Mouse (Mus musculus) adrenal gland, postnatal 36 days (tissue): Measurements from ENCODE around the gene Klhl10. TPM values are rescaled to one million over a fixed set of nuclear protein-coding genes. Genes with fewer than 3 reads are reported as not detected.

Experiments used
- DNase-seq, 2 experiments: peaks; one replicate each; pipeline ENCODE4 v3.0.0; 2021; ENCODE audit warnings: mixed read lengths in 1 of 2
- microRNA-seq: library from miRNA; unstranded; fragments of <30 nt; microRNA quantifications from one replicate; pipeline ENCODE4 v1.2.0, GENCODE M21; 2021
- total RNA-seq, 2 experiments: library from RNA; stranded (reverse); gene quantifications; 2 replicates each; pipeline ENCODE4 v1.2.3; 2021

The Klhl10 gene
- total RNA-seq, 2 experiments from 2014 or later: 0.63 to 1.2 TPM

DNA sequence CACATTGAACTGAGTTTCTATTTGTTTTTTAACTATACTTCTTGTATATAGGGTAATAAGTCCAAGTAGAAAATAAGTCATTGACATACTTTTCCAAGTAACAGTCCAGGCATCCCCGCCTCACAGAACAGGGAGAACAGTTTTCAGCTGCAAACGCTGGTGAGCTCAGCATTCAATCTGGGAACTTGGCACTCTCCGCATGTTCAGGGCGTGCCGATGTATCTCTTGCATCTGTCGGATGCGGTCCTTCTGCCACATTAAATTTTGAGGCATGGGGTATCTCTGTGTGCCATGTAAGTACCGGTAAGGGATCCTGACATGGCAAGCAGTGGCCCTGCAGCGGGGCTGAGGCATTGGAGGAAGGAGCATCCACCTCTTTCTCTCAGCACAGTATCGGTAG lies 21.0 kb downstream of the Klhl10 start:
- no peak for DNase-seq

DNA sequence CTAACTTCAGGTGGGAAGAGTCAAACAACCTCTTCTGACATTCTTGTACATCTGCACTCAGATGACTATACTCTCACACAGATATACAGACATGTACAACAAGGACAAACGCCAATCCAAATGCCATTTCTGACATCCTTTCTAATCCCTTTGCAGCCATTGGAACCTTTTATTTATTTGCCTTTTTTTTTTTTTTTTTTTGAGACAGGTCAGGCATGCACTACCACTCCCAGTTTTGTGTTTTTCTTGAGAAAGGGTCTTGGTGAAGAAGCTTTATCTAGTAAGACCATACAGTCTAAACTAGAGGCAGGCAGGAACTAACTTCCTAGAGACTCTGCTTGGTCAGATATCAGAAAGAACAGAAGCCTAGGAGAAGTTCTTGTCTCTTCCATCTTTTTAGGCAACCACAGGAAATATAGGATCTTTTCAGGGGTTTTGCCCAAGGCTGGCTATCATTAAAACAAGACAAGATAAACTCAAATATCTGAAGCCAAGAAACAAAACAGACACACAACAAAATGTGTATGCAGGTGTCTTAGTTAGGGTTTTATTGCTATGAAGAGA lies 23.6 kb downstream of the Klhl10 start:
- no peak for DNase-seq

DNA sequence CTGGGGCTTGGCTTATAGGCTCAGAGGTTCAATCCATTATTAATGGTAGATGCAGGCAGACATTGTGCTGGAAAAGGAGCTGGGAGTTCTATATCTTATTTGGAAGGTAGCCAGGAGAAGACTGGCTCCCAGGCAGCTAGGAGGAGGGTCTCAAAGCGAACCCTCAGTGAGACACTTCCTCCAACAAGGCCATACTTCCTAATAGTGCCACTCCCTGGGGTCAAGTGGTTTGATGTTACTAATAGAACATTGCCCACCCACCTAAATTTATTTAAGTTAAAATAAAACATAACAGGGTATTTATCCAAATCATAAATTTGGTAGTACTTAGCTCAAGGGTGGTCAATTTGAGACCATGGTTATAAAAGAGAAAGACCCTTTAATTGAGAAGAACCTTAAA lies 24.1 kb downstream of the Klhl10 start:
- no peak for DNase-seq

DNA sequence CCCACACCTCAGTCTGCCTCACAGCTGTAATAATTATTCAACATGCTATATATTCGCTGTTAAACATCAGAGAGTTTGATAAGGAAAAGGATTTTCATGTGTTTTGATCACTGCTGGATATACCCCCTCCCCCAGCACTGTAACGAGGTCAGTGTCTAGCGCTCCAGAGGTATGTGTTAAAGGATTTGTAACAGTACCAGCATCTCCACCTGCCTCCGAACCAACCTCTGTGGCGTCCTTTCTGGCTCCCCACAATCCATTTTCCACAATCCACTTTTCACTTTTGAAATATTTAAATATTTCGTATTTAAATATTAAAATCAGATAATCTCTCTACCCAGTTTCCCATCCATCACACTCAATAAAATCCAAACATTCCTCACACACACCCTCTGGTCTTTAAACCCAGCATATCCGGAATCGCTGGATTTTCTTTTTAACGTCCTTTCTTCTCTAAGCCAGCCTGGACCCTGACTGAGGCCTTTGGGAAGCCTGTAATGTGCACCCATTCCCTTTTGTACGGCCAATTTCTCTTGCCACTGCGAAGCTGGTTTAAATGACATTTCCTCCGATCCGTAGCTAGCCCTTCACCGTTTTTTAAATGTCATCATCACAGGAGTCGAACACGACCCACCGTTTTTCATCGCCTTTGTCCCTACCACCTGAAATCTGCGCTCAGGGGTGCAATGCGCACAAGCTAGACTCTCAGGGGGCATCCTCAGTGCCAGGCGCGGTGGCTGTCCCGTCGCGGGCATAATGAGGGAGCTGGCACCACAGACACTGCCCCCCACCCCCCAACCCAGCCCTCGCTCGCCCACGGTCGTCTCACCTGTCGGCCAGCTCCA lies 29.9 kb downstream of the Klhl10 start:
- no peak for DNase-seq

DNA sequence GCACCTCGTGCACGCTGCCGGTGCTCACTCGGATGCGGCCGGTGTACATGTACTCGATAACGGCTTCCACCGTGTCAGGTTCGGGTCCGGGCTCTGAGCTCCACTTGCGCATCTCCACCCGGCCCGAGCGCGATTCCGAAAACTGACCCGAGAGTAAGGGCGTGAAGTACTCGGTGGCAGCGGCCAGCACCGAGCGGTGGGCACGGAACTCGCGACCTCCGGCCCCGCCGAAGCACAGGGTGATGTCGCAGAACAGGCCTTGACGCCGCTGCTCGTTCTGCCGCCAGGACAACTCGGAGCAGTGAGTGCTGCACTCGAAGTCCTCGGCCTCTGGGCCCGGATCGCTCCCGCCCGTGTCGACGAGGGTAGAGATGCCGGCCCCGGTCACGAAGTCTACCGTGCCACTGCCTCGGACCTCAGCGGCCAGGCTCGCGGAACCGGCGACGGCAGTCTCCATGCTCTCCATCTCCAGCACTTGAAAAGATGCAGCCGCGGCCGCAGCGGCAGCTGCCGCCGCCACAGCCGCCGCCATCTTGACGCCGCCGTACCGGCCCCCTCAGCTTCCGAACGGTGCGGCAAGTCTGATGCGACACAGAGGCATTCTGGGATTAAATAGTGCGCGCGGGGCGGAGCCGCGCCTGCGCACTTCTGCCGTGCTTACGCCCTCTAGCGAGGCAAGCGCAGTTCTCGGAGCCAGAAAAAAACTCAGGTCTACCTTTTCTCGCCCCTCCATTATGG lies 30.6 kb downstream of the Klhl10 start, which contains the start of gene Klhl11:
Gene Klhl11 (minus strand): TSS at position 545 of the 738 bp plus-strand sequence.
- DNase-seq: peak; percentile 92 to 93

DNA sequence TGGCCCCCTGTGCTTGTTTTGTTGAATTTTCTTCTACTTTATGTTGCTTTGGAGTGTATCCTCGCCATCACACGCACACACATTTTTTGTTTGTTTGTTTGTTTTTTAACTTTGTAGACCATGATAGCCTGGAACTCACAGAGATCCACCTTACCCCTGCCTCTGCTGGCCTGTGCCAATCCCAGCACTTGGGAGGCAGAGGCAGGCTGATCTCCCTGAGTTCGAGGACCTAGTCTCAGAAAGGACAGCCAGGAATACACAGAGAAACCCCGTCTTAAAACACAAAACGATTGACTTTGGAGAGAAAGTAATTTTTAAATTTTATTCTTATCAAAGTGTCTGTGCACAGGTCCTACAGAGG lies 31.2 kb downstream of the Klhl10 start:
- DNase-seq: no peak

DNA sequence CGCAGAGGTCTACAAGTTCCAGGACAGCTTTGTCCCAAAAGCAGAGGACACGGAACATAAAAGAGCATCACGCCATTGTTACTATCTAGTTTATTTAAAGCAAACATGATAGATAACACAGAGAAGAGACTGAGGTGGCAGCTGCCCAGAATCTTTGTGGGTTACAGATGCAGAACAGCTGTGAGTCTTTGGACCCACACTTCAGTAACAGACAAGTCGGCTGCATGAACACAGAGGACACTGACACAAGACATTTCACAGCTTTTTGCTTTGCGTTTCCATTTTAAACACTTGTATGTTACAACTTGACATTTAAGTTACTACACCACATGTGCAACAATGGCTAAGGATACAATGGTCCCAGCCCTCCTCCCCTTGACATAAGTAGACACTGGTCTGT lies 34.6 kb downstream of the Klhl10 start:
- no peak for DNase-seq

DNA sequence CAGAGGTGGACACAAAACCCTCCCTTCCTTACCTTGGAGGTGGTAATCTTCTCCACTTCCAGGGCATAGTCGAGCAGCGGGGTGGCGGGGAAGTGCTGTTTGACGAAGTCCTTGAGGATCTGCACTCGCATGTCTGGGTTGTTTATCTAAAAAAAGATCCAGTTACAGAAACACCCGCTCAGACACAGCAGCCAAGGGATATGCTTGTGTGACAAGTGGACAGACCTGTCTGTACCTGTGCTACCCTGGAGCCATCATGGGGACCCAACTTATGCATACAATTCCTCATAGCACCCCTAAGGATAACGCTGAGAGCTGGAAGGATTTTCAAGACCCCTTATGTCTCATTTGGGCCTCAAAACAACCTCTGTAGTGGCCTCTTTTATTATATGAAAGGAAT lies 37.4 kb downstream of the Klhl10 start:
- DNase-seq: no peak

DNA sequence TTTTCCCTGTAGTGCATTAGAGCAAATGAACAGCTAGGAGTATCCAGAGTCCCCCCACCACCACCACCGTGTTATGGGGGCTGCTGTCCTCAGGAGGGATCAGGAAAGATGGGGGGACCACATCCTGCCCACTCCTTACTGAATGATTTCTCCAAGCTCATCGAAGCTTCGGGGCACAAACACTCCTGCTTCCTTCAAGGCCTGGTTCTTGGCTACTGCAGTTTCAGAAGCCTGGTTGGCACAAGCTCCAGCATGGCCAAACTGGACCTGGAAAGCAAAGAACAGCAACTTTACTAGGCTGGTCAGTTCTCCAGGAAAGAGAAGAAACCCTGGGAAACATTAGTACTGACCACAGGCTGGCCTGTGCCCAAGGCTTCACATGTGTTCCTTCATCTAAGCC lies 42.7 kb downstream of the Klhl10 start:
- DNase-seq: no peak

DNA sequence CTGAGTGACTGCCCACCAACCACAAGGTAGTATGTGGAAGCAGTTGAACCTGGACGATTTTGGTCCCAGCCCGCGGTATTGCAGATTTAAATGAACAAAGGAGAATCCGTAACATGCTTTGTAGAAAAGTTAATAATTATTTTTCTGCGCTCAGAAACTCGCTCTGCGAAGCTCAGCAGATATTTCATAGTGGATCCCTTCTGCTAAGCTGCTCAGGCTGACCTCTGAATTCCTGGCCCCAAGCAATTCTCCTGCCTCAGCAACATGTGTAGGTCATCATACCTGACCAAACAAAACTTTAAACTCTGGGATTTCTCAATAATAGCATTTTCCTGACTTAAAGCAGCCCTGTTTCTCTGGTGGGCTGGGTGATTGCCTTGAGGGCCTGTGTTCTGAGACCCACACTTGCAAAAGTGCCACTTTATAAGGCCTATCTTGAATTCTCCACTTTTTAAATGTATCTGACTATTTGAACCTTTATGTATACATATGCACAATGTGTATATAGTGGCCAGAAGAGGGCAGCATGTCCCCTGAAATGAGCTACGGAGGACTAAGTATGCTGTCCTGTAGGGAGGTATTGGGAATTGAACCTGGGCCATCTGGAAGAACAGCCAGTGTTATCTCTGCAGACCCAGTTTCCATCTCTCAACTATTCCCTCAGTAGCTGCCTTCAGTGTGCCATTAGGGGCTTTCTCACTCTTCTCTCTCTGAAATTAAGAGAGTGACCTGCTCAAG lies 44.3 kb downstream of the Klhl10 start:
- peak in 1 of 2 experiments; percentile 57 for DNase-seq

DNA sequence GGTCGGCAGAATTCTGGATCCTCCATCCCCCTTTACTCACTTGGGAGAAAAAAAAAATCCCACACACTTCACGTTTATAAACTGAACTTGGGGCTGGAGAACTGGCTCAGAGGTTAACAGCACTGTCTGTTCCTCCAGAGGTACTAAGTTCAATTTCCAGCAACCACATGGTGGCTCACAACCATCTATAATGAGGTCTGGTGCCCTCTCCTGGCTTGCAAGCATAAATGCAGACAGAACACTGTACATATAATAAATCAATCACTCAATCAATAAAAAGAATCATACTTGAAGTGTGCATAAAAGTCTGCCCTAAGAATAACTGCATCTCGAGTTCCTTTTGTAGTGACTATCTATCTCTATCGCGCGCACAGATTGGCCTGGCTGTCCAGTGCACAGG lies 49.2 kb downstream of the Klhl10 start:
- no peak for DNase-seq

DNA sequence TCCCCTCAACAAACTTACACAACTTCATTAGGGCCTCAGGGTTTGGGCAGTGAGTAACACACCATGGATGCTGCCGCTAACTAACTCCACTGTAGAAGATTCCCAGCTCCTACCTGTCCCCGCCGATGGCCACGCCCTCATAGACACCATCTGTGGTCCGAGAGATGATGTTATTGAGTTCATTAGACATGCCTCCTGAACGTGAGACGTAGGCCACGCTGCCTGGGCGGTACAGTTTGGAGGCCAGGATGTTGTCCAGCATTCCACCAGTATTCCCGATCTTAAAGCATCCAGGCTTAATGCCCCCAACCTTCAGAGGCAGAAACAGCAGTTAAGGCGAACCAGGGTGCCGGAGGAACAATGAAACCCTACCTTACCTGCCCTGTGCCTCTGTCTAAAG lies 52.1 kb downstream of the Klhl10 start:
- no peak for DNase-seq

DNA sequence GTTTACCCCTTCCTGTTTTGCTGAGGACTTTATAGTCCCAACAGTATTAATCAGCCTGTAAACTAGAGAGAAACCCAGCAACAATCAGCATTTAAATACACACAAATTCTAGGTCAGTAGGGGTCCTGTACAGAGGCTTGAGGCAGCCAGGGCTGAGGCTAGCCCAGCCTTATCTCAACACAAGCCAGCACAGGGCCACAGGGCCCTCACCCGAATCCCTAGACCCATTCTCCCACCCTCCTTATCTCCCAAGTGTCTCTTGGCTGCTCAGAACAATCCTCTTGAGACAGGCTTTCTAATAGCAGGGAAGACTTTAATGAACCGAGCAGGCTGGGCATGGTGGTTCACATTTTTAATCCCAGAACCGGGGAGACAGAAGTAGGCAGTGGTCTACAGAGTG lies 58.5 kb downstream of the Klhl10 start:
- DNase-seq: no peak

DNA sequence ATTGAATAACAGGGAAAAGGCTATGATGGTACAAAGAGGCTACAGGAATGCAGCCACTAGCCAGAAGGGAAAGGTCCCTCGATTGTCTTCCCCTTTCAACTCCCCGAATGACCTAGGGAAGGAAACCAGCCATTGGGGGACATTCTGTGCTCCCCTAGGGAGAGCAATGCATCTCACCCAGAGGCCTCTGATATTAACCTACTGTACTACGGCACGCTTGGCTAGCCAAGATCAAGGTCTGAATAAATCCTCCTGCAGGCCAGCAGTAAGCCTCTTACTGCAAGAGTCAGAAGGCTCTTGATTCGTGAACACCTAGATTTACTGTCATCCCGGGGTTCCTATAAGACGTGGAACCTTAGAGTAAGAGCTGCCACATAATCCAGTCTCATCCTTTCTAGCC lies 58.9 kb downstream of the Klhl10 start:
- DNase-seq: no peak

DNA sequence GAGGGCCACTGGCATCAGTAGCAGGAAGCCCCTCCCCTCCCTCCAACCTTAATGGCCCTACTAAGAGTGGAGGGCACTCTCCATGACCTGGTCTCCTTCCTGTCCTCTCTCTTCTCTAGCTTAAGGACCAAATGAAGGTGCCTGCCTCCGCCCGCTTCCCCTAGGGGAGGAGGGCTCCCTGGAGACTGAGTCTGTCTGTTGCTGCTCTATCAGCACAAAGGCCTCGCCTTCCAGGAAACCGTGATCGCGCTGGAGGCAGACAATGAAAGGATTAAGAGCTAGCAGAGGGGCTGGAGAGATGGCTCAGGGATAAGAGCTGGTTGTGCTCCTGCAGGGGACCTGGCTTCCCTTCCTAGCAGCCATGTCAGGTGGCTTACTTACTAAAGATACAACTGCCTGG lies 59.6 kb downstream of the Klhl10 start:
- no peak for DNase-seq

DNA sequence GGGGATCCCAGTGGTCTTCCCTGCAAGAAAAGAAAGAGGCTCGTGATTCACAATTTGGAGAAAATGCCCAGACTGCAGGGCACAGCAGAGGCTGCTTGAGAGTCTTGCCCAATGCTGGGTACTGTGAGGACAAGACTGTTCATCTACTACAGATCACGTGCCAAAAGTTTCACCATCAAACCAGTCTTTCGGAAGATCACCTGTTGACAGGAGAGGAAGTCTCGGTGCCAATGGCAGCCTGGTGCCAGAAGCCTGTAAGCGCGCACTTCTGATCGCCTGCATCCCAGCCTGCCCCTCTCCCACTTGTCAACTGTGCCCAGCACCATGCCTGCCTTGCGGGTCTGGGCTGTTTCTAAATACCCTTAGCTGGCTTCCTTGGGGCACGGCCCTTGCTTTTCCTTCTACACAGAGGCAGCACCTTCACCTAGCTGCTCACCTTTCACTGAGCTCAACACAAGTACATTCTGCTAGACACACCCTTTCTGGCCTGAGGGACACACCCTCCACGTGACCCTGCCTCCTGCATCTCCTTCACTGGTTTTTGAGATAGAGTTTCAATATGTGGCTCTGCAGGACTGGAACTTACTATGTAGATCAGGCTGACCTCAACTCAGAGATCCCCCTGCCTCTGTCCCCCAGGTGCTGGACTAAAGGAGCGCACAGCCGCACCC lies 63.4 kb downstream of the Klhl10 start:
- DNase-seq: no peak

DNA sequence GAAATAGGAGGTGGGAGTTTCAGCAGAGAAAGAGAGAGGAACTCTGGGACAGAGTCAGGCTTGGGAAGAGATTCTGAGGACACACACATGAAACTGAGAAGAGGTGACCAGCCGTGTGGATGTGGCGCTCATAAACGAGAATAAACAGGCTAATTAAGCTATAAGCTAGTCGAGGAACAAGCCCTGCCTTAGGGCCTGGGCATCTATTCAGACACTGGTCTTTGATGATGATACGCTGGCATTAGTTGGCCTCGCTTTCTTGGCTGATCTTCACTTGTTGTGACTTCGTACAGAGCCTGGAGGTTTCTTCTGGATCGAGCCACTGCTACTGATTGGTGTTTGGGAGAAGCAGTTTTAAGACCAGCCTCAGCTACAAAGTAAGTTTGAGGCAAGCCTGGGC lies 64.3 kb downstream of the Klhl10 start:
- no peak for DNase-seq

Small RNA genes within 50 kb of the gene (microRNA-seq; reads per million reads assigned to microRNA genes)
- gene Gm27374: not detected
- not detected for gene Mir7116

Other genes with a start within 250 kb of the Klhl10 start
- not detected for gene Krt9, start 248.7 kb upstream of the Klhl10 start, total RNA-seq
- under 1 TPM; 0.23 to 0.36 TPM for gene Krt14, start 234.4 kb upstream of the Klhl10 start, total RNA-seq
- not detected for gene Krt16, start 193.0 kb upstream of the Klhl10 start, total RNA-seq
- not detected for gene Krt17, start 180.9 kb upstream of the Klhl10 start, total RNA-seq
- not detected for gene Krt42, start 172.0 kb upstream of the Klhl10 start, total RNA-seq
- gene Eif1, start 122.0 kb upstream of the Klhl10 start, total RNA-seq: 1,000 to 10,000 TPM; 1,327 to 1,427 TPM
- gene Gast, start 107.5 kb upstream of the Klhl10 start, total RNA-seq: not detected
- 10 to 100 TPM; 36.0 to 43.8 TPM for gene Hap1, start 85.8 kb upstream of the Klhl10 start, total RNA-seq
- 10 to 100 TPM; 73.9 to 87.1 TPM for gene Jup, start 44.2 kb upstream of the Klhl10 start, total RNA-seq
- gene P3h4, start 27.1 kb upstream of the Klhl10 start, total RNA-seq: 10 to 100 TPM; 26.3 to 40.5 TPM
- gene Fkbp10, start 26.2 kb upstream of the Klhl10 start, total RNA-seq: 10 to 100 TPM; 23.7 to 27.2 TPM
- gene Nt5c3b, start 109 bp upstream of the Klhl10 start, total RNA-seq: 10 to 100 TPM; 53.8 to 58.2 TPM
- gene Klhl11, start 30.8 kb downstream of the Klhl10 start, total RNA-seq: 10 to 100 TPM; 56.2 to 58.2 TPM
- 1,000 to 10,000 TPM; 1,688 to 2,194 TPM for gene Acly, start 86.1 kb downstream of the Klhl10 start, total RNA-seq
- 1 to 10 TPM; 5.6 to 7.7 TPM for gene Ttc25, start 103.7 kb downstream of the Klhl10 start, total RNA-seq
- 10 to 100 TPM; 46.5 to 60.7 TPM for gene Cnp, start 133.0 kb downstream of the Klhl10 start, total RNA-seq
- 10 to 100 TPM; 32.9 to 43.6 TPM for gene Nkiras2, start 177.3 kb downstream of the Klhl10 start, total RNA-seq
- 100 to 1,000 TPM; 207 to 222 TPM for gene Dnajc7, start 178.3 kb downstream of the Klhl10 start, total RNA-seq